Mouse (Mus musculus): ENCODE measurements at regions not wholly inside any gene's neighbourhood (a gene's known extent, or its start where the extent isn't known, plus 50 kb on each side); places are given as distances from the start of the nearest gene placed in this dataset.

GRCm38 (mm10) chr19:55011341-55011740 lies 115.7 kb downstream of the Gpam start:
- no peak for ATAC-seq (replicated peaks; ENCODE audit: poor library complexity, severe bottlenecking)

DNA sequence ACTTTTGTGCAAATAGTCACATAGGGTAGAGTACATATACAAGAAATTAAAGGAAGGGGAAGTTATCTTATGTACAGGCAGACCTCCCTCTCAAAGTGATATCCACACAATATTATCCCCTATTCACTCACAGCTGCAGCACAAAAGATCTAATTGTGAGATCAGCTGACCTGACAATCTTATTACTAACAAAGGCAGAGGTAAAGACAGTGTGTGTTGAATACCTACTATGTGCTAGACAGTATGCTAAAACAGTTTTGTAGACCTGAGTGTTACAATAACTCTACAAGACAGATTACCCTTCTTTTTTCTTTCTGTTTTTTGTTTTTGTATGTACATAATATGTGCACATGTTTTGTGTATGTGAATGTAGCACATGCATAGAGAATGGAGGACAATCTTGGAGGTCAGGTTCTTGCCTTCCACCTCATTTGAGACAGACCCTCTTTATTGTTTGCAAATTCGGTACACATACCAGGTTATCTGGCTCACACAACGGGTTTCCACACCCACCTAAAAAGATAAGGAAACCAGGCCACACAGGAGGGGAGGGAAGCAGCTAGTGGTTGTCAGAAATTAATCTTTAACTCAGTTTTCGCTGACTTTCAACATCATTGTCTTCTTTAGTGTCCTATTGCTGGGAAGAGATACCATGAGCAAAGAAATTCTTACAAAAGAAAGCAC lies 118.4 kb downstream of the Gpam start:
- no peak for ATAC-seq (replicated peaks; ENCODE audit: poor library complexity, severe bottlenecking)

GRCm38 (mm10) chr19:54989982-54990381 lies 137.1 kb downstream of the Gpam start:
- ATAC-seq (replicated peaks; ENCODE audit: poor library complexity, severe bottlenecking): peak; percentile 17; the same call in 1 of the 2 replicates

GRCm38 (mm10) chr19:54984541-54984940 lies 142.5 kb downstream of the Gpam start:
- no peak for ATAC-seq (replicated peaks; ENCODE audit: poor library complexity, severe bottlenecking)

- ATAC-seq (replicated peaks; ENCODE audit: poor library complexity, severe bottlenecking): no peak
Measured at GRCm38 (mm10) chr19:54982801-54983200, 144.2 kb downstream of the Gpam start.

- no peak for ATAC-seq (replicated peaks; ENCODE audit: poor library complexity, severe bottlenecking)
Measured at GRCm38 (mm10) chr19:54971440-54972211, 155.4 kb downstream of the Gpam start.

- ATAC-seq (replicated peaks; ENCODE audit: poor library complexity, severe bottlenecking): no peak
Measured at GRCm38 (mm10) chr19:54958328-54958727, 168.7 kb downstream of the Gpam start.

GRCm38 (mm10) chr19:54955096-54955495 lies 171.9 kb downstream of the Gpam start:
- no peak for ATAC-seq (replicated peaks; ENCODE audit: poor library complexity, severe bottlenecking)

GRCm38 (mm10) chr19:54952546-54952945 lies 174.5 kb downstream of the Gpam start:
- no peak for ATAC-seq (replicated peaks; ENCODE audit: poor library complexity, severe bottlenecking)

- ATAC-seq (replicated peaks; ENCODE audit: poor library complexity, severe bottlenecking): no peak
Measured at GRCm38 (mm10) chr19:54948359-54949127, 178.5 kb downstream of the Gpam start.

DNA sequence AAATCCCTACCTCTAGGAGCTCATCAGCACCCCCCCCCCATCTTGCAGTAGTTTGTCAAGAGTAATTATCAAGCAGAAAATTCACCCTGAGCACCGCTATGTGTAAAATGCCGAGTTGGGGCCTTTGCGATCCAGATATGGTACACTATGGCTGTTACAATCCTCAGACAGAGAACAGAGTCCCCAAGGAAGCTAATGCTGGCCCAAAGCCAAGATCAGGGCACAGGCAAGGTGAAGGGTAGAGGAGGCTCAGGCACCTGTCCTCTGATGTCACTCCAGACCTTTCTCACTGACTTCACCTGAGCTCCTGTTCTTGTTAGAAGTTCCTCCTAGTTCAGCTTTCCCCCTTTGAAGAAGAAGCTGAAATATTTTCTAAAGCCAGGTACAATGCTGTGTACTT lies 179.5 kb downstream of the Gpam start:
- no peak for ATAC-seq (replicated peaks; ENCODE audit: poor library complexity, severe bottlenecking)

- no peak for ATAC-seq (replicated peaks; ENCODE audit: poor library complexity, severe bottlenecking)
Measured at GRCm38 (mm10) chr19:54932579-54932978, 194.5 kb downstream of the Gpam start.

- no peak for ATAC-seq (replicated peaks; ENCODE audit: poor library complexity, severe bottlenecking)
Measured at GRCm38 (mm10) chr19:54925888-54926287, 201.2 kb downstream of the Gpam start.

DNA sequence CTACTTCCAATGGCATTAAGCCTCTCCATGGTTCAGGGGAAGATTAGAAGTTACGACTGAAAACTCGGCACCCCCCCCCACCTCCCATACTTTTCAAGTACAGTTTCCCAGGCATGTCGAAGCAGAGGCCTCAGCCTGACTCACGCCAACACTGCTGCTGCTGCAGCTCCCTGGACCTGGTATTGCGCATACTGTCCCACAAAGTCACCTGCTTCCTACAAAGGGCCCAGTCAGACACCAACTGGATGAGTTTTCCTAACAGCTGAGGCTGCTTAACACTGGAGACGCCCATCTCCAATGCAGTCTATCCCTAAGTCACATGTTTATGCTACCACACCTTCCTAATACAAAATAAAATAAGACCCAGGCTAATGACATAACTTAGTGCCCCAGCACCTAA lies 207.4 kb downstream of the Gpam start:
- ATAC-seq (replicated peaks; ENCODE audit: poor library complexity, severe bottlenecking): no peak

- no peak for ATAC-seq (replicated peaks; ENCODE audit: poor library complexity, severe bottlenecking)
Measured at GRCm38 (mm10) chr19:54893622-54894021, 233.4 kb downstream of the Gpam start.

DNA sequence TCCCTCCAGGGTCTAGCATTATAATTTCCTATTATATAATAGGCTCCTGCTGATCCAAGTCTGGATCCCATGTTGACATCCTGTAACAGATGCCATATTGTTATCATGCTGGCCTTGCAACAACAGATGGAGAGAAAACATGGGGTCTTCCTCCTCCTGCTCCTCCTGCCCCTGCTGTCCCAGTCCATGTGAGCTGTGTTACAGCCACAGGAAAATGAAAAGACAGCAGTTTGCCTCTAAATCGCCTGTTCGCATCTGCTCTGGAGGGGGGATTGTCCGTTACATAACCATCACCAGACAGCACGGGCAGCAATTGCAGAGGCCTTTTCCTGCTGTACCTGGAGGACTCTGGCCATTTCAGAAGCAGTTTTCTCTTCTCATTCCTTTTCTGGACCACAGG lies 260.0 kb downstream of the Gpam start:
- no peak for ATAC-seq (replicated peaks; ENCODE audit: poor library complexity, severe bottlenecking)

- ATAC-seq (replicated peaks; ENCODE audit: poor library complexity, severe bottlenecking): no peak
Measured at GRCm38 (mm10) chr19:54855190-54855589, 271.8 kb downstream of the Gpam start.

DNA sequence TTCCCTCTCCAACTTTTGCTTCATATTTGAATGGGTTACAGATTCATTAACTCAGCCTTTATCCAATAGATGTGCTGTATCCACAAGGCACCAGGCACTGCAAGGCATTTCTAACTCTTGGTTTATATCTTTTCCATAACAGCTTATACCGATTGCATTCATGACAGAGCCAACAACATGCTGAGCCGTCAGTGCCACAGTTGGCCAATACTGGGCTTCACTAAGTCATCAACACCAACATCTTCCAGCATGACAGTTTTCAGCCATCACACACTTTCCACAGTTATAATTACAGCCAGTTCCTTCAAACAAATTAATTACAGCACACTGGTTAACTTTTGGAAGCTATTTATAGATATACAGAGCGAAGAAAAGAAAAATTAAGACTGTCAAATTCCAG lies 288.8 kb downstream of the Gpam start:
- no peak for ATAC-seq (replicated peaks; ENCODE audit: poor library complexity, severe bottlenecking)

GRCm38 (mm10) chr19:54836451-54836850 lies 290.6 kb downstream of the Gpam start:
- ATAC-seq (replicated peaks; ENCODE audit: poor library complexity, severe bottlenecking): no peak

DNA sequence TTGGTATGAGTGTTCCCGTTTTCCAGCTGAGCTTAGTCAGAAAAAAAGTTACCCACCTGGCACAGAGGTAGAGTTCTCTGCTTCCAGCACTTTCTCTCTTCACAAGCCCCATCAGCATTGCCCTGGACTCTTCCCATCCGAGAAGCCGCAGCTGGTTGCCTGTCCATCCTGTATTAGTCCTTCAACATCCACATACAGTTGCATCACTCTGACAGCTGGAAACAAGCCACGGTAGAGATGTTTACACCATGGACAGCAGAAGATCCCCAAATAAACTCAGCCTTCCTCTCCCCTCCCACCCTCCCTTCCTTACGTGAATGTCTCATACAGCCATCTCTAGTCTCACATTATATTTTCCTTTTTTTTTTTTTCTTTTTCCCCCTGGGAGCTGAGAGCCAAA lies 304.9 kb downstream of the Gpam start:
- no peak for ATAC-seq (replicated peaks; ENCODE audit: poor library complexity, severe bottlenecking)

GRCm38 (mm10) chr19:54820587-54820986 lies 306.5 kb downstream of the Gpam start:
- ATAC-seq (replicated peaks; ENCODE audit: poor library complexity, severe bottlenecking): no peak

Measured in granulocyte monocyte progenitor cell, adult 5-6 weeks (primary cell).